Mouse (Mus musculus): ENCODE measurements around the gene Kcns1. TPM values are rescaled to one million over a fixed set of nuclear protein-coding genes. Genes with fewer than 3 reads are reported as not detected.
A peak's percentile ranks its signal among the peaks of the same experiment; 100 is the strongest.
"Not testable (repeated sequence)": the region's sequence is repeated elsewhere in the genome, so short reads cannot be mapped to it uniquely, and the experiment has no call there.

Kcns1 gene
- polyA plus RNA-seq (2015; fragmentation: Nextera tagmentation; extraction: Ambion mirVana): 0.40 and 0.50 TPM in 2 replicates

- no peaks in the 10 kb centered on the region for H3K9me3 ChIP-seq
- peak within 1 kb of the TSS; percentile 38 for H3K4me3 ChIP-seq
- peaks cover 32% of the 10 kb centered on the region for H3K4me1 ChIP-seq (replicated peaks)
- peak within 1 kb of the TSS; percentile 56 for H3K9ac ChIP-seq
- no peaks in the 10 kb centered on the region for H3K36me3 ChIP-seq
- no peak within 1 kb of the TSS for H3K27ac ChIP-seq (replicated peaks)
- no peak for ATAC-seq (ENCODE audit: low read depth)
- peak within 1 kb of the TSS; percentile 68 for H3K4me2 ChIP-seq
- WGBS: 2% methylated on average over 29 of the region's 29 CpGs
- H3K27me3 ChIP-seq: peaks cover 83% of the 10 kb centered on the region
These were observed at the start of gene Kcns1 for GRCm38 (mm10) chr2:164170902-164171301. Kcns1 (minus strand) TSS chr2:164171113.

GRCm38 (mm10) chr2:164219295-164219694 is 48.4 kb upstream of the Kcns1 start:
- no peak overlapping the region for H3K9ac ChIP-seq
- ATAC-seq (ENCODE audit: low read depth): no peak
- no peak overlapping the region for H3K4me2 ChIP-seq
- no peak overlapping the region for H3K4me3 ChIP-seq
- no peak overlapping the region for H3K27ac ChIP-seq (replicated peaks)
- H3K4me1 ChIP-seq (replicated peaks): no peaks in the 10 kb centered on the region
- no peaks in the 10 kb centered on the region for H3K36me3 ChIP-seq
- H3K27me3 ChIP-seq: no peaks in the 10 kb centered on the region
- no peaks in the 10 kb centered on the region for H3K9me3 ChIP-seq
- 85% methylated on average over 9 of the region's 9 CpGs for WGBS

GRCm38 (mm10) chr2:164212711-164213110 is 41.8 kb upstream of the Kcns1 start:
- Histone ChIP-seq H3K9ac (no peak overlapping the region), H3K4me3 (no peak overlapping the region), H3K9me3 (no peaks in the 10 kb centered on the region), H3K36me3 (no peaks in the 10 kb centered on the region), H3K4me2 (no peak overlapping the region), H3K27ac (replicated peaks) (no peak overlapping the region), H3K27me3 (no peaks in the 10 kb centered on the region), H3K4me1 (replicated peaks) (no peaks in the 10 kb centered on the region)
- ATAC-seq (ENCODE audit: low read depth): no peak
- 90% methylated on average over 5 of the region's 5 CpGs for WGBS

- Histone ChIP-seq H3K36me3 (no peaks in the 10 kb centered on the region), H3K9ac (no peak overlapping the region), H3K9me3 (no peaks in the 10 kb centered on the region), H3K27ac (replicated peaks) (no peak overlapping the region), H3K4me1 (replicated peaks) (no peaks in the 10 kb centered on the region), H3K27me3 (no peaks in the 10 kb centered on the region), H3K4me3 (no peak overlapping the region), H3K4me2 (no peak overlapping the region)
- WGBS: 84% methylated on average over 4 of the region's 4 CpGs
- ATAC-seq (ENCODE audit: low read depth): no peak
These were observed 40.0 kb upstream of the Kcns1 start for GRCm38 (mm10) chr2:164210892-164211291.

GRCm38 (mm10) chr2:164206676-164207075 is 35.8 kb upstream of the Kcns1 start:
- H3K4me3 ChIP-seq: no peak overlapping the region
- WGBS: 86% methylated on average over 4 of the region's 4 CpGs
- no peaks in the 10 kb centered on the region for H3K4me1 ChIP-seq (replicated peaks)
- no peaks in the 10 kb centered on the region for H3K27me3 ChIP-seq
- no peaks in the 10 kb centered on the region for H3K9me3 ChIP-seq
- no peaks in the 10 kb centered on the region for H3K36me3 ChIP-seq
- no peak overlapping the region for H3K27ac ChIP-seq (replicated peaks)
- no peak for ATAC-seq (ENCODE audit: low read depth)
- no peak overlapping the region for H3K9ac ChIP-seq
- H3K4me2 ChIP-seq: no peak overlapping the region

GRCm38 (mm10) chr2:164206011-164206410 is 35.1 kb upstream of the Kcns1 start:
- ATAC-seq (ENCODE audit: low read depth); H3K27ac ChIP-seq (replicated peaks); H3K36me3 ChIP-seq; H3K9ac ChIP-seq; H3K27me3 ChIP-seq; H3K4me1 ChIP-seq (replicated peaks); H3K4me2 ChIP-seq; H3K9me3 ChIP-seq; H3K4me3 ChIP-seq: not testable (repeated sequence)
- WGBS: 92% methylated on average over 10 of the region's 10 CpGs

- WGBS: 76% methylated on average over 20 of the region's 20 CpGs
- no peak within 1 kb of the TSS for H3K4me3 ChIP-seq
- no peak within 1 kb of the TSS for H3K4me2 ChIP-seq
- no peak for ATAC-seq (ENCODE audit: low read depth)
- no peaks in the 10 kb centered on the region for H3K27me3 ChIP-seq
- no peak within 1 kb of the TSS for H3K27ac ChIP-seq (replicated peaks)
- no peaks in the 10 kb centered on the region for H3K9me3 ChIP-seq
- no peaks in the 10 kb centered on the region for H3K36me3 ChIP-seq
- no peaks in the 10 kb centered on the region for H3K4me1 ChIP-seq (replicated peaks)
- H3K9ac ChIP-seq: no peak within 1 kb of the TSS
These were observed 28.9 kb upstream of the Kcns1 start, which contains the start of gene Wfdc15a for GRCm38 (mm10) chr2:164199626-164200327. Wfdc15a (minus strand) TSS chr2:164200130.

GRCm38 (mm10) chr2:164196700-164196990 is 25.7 kb upstream of the Kcns1 start:
- H3K36me3 ChIP-seq: no peaks in the 10 kb centered on the region
- no peak overlapping the region for H3K4me2 ChIP-seq
- no peak overlapping the region for H3K27ac ChIP-seq (replicated peaks)
- no peaks in the 10 kb centered on the region for H3K9me3 ChIP-seq
- no peak overlapping the region for H3K9ac ChIP-seq
- no peaks in the 10 kb centered on the region for H3K4me1 ChIP-seq (replicated peaks)
- H3K4me3 ChIP-seq: no peak overlapping the region
- no peaks in the 10 kb centered on the region for H3K27me3 ChIP-seq
- 85% methylated on average over 5 of the region's 5 CpGs for WGBS
- no peak for ATAC-seq (ENCODE audit: low read depth)

- H3K4me1 ChIP-seq (replicated peaks): no peaks in the 10 kb centered on the region
- H3K27ac ChIP-seq (replicated peaks): no peak overlapping the region
- no peak overlapping the region for H3K4me2 ChIP-seq
- H3K9ac ChIP-seq: no peak overlapping the region
- no peaks in the 10 kb centered on the region for H3K9me3 ChIP-seq
- H3K36me3 ChIP-seq: no peaks in the 10 kb centered on the region
- no peak overlapping the region for H3K4me3 ChIP-seq
- no peaks in the 10 kb centered on the region for H3K27me3 ChIP-seq
- 91% methylated on average over 5 of the region's 5 CpGs for WGBS
- ATAC-seq (ENCODE audit: low read depth): no peak
These were observed 25.2 kb upstream of the Kcns1 start for GRCm38 (mm10) chr2:164195971-164196699.

- Histone ChIP-seq H3K4me1 (replicated peaks) (no peaks in the 10 kb centered on the region), H3K4me3 (no peak overlapping the region), H3K27ac (replicated peaks) (no peak overlapping the region), H3K9me3 (no peaks in the 10 kb centered on the region), H3K4me2 (no peak overlapping the region), H3K9ac (no peak overlapping the region), H3K27me3 (no peaks in the 10 kb centered on the region), H3K36me3 (no peaks in the 10 kb centered on the region)
- 81% methylated on average over 5 of the region's 5 CpGs for WGBS
- ATAC-seq (ENCODE audit: low read depth): no peak
These were observed 24.2 kb upstream of the Kcns1 start for GRCm38 (mm10) chr2:164194959-164195630.

- ATAC-seq (ENCODE audit: low read depth): no peak
- no peaks in the 10 kb centered on the region for H3K4me1 ChIP-seq (replicated peaks)
These were observed 21.4 kb upstream of the Kcns1 start for GRCm38 (mm10) chr2:164192279-164192678.

GRCm38 (mm10) chr2:164190576-164190975 is 19.7 kb upstream of the Kcns1 start, which contains the start of gene Wfdc12:
Wfdc12 (minus strand) TSS chr2:164190608.
- H3K27ac ChIP-seq (replicated peaks): no peak within 1 kb of the TSS
- H3K9ac ChIP-seq: no peak within 1 kb of the TSS
- H3K36me3 ChIP-seq: no peaks in the 10 kb centered on the region
- no peak within 1 kb of the TSS for H3K4me2 ChIP-seq
- ATAC-seq (ENCODE audit: low read depth): no peak
- no peaks in the 10 kb centered on the region for H3K4me1 ChIP-seq (replicated peaks)
- H3K9me3 ChIP-seq: no peaks in the 10 kb centered on the region
- 87% methylated on average over 6 of the region's 6 CpGs for WGBS
- no peak within 1 kb of the TSS for H3K4me3 ChIP-seq
- no peaks in the 10 kb centered on the region for H3K27me3 ChIP-seq

More at GRCm38 (mm10) chr2:164192279-164192678, 21.4 kb upstream of the Kcns1 start:
- no peak overlapping the region for H3K27ac ChIP-seq (replicated peaks)
- H3K9ac ChIP-seq: no peak overlapping the region
- H3K9me3 ChIP-seq: no peaks in the 10 kb centered on the region
- no peak overlapping the region for H3K4me2 ChIP-seq
- no peaks in the 10 kb centered on the region for H3K36me3 ChIP-seq
- no peak overlapping the region for H3K4me3 ChIP-seq
- no peaks in the 10 kb centered on the region for H3K27me3 ChIP-seq
